Mouse (Mus musculus) inflammation-experienced regulatory T-cells, adult 16 weeks (primary cell): ENCODE results near the gene Ccnh. TPM values are rescaled to one million over a fixed set of nuclear protein-coding genes. Genes with fewer than 3 reads are reported as not detected.

Source experiments
- polyA plus RNA-seq: library from polyadenylated mRNA; unstranded; fragments of 100-300 nt; shearing (Covaris generic); gene quantifications from one replicate; pipeline ENCODE4 v1.2.1, GENCODE M21; 2017

The Ccnh gene
- polyA plus RNA-seq = 88.9 TPM

DNA sequence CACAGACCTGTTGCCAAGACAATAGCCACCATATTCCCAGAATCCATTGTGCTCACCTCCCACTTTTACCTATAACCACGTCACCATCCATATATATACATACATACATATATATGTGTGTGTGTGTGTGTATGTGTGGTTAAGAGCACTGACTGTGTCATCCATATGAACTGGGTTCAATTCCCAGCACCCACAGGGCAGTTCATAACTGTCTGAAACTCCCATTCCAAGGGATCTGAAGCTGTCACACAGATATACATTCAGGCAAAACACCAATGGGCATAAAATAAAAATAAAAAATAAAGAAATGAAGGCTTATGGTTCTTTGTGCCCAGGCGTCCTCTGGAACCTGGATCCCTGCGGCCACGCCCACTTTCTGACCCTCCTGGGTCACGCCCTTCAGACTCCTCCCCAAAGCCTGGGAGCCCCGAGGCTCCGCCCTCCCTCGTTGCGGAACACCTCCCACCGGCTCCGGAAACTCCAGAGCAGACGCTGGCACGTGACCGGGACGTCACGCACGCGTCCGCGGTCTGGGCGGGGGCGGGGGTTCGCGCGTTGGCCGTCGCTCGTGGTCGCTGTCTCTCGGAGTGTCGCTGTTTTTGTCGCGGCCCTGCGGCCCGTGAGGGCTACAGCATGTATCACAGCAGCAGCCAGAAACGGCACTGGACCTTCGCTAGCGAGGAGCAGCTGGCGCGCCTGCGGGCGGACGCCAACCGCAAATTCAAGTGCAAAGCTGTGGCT, at the start of gene Ccnh:
TSS of gene Ccnh (plus strand) at position 506 of the 741 bp plus-strand sequence.

Other genes with a start within 250 kb of the Ccnh start
- gene Rasa1, start 99.7 kb downstream of the Ccnh start, polyA plus RNA-seq = 40.6 TPM